Mouse (Mus musculus) CH12.LX (cell line): ENCODE data around the gene Wdr5.

Experiments used
- BHLHE40 ChIP-seq: IDR thresholded peaks from 2 replicates; pipeline ENCODE4 v1.6.1; 2011; ENCODE audit warnings: mild to moderate bottlenecking, low read depth, low read length, improper control_type of control experiment
- CTCF ChIP-seq, 2 experiments: IDR thresholded peaks in 1 of 2; conservative IDR thresholded peaks in 1 of 2; 2 replicates each; pipeline ENCODE4 v1.5.1; 2011 to 2012; ENCODE audit warnings: low read depth in 2 of 2, low read length in 2 of 2, improper control_type of control experiment in 1 of 2, inconsistent platforms in 1 of 2, mild to moderate bottlenecking in 1 of 2, moderate library complexity in 1 of 2
- MAX ChIP-seq: IDR thresholded peaks from 2 replicates; pipeline ENCODE4 v1.6.1; 2011; ENCODE audit warnings: low read length, improper control_type of control experiment
- NRF1 ChIP-seq: IDR thresholded peaks from 2 replicates; pipeline ENCODE4 v1.6.1; 2014; ENCODE audit warnings: low read depth, mild to moderate bottlenecking, inconsistent platforms, low read length, improper control_type of control experiment, moderate library complexity
- POLR2A ChIP-seq: IDR thresholded peaks from 2 replicates; pipeline ENCODE4 v1.6.1; 2011; ENCODE audit warnings: low read depth, mild to moderate bottlenecking, improper control_type of control experiment, low read length
- ZKSCAN1 ChIP-seq: IDR thresholded peaks from 2 replicates; pipeline ENCODE4 v1.6.1; 2012; ENCODE audit warnings: low read depth, inconsistent platforms, low read length, improper control_type of control experiment, borderline replicate concordance

DNA sequence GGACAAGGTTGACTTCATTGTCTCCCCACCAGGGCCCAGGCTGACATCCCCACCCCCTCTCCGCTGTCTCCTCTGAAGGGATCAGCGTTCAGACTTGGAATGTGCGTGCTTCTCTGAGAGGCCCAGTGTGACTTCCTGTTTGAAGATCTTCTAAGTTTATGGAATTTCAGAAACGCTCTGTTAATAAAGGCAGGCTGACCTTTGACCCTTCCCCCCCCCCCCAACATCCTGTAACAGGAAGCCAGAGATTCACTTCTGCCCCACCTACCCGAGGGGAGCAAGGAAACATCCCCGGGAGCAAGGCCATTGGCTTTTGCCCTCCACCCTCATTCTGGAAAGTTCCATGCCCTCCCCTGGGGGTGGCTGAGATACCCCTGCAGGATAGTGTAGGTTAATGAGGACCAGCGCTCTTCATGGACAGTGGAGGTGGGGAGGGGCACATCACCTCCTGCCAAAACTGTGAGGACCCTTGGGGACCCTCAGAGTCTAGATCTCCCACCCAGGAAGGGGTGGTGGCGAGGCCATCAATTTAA is 57.4 kb downstream of the Wdr5 start:
- no peak for TF ChIP-seq NRF1
- TF ChIP-seq POLR2A = no peak
- TF ChIP-seq ZKSCAN1 = no peak
- TF ChIP-seq CTCF (conservative IDR thresholded peaks at IDR 0.05 in 1 of 2, IDR thresholded peaks at IDR 0.05 in 1 of 2; ENCODE audit: low read depth in 2 of 2, low read length in 2 of 2) = no peak
- TF ChIP-seq BHLHE40 = no peak
- no peak for TF ChIP-seq MAX
